9 mouse cellular contexts compared by ENCODE assay signal in the genomic region with DNA sequence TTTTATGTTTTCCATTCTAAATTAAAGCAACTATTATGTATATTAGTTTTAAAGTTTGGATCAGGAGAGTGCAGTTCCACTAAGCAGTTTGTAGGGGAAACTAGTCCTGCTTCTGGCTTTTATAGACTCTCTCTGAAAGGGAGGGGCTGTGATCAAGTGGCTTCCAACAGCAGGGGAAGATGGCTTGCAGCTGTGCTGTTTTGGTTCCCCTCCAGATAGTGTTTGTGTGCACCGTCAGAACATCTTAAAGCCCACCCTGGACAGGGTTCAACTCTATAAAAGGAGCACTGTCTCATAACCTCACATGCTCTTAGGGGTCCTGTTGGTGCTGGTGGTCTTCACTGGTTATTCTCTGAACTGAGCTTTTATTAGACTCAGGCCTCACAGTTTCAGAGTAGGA.
DNase-seq lines count a peak whose midpoint lies in the region; ATAC-seq and TF ChIP-seq lines count a peak whose summit lies in the region.
"Had no signal": no experiment of that assay in that cellular context is flagged by ENCODE, and none has a peak within 500 bp of the region (broad histone marks: within the 10 kb centered on the region; RNA-seq: fewer than 3 reads in every experiment).

No protein-coding gene starts in this region.

- no peaks in the 10 kb centered on the region for H3K36me3 ChIP-seq in heart, embryonic 16.5 days (ENCODE audit: control insufficient read depth, insufficient read depth)
- no peaks in the 10 kb centered on the region for H3K36me3 ChIP-seq in stomach, embryonic 14.5 days (ENCODE audit: control insufficient read depth, insufficient read depth, low read length)
- no peaks in the 10 kb centered on the region for H3K36me3 ChIP-seq in forebrain, postnatal 0 days (ENCODE audit: insufficient read depth)

- H3K27ac ChIP-seq in heart, embryonic 16.5 days (ENCODE audit: low read length), result peak overlapping the region; percentile 81
- H3K27ac ChIP-seq in stomach, embryonic 14.5 days (ENCODE audit: low read length), result peak overlapping the region; percentile 70
- H3K27ac ChIP-seq in forebrain, postnatal 0 days (ENCODE audit: low read depth, low read length), result no peak overlapping the region

- DNase-seq in thymus, postnatal 0 days (ENCODE audit: low spot score), result peak; percentile 33
- no peak for DNase-seq in thymus, postnatal 36 days
- peak; percentile 41 to 49 for DNase-seq in kidney, postnatal 25 days
- DNase-seq in neural tube, embryonic 10.5 days (ENCODE audit: extremely low spot score, low spot score), result no peak
- DNase-seq in right cerebral cortex, postnatal 25 days, result no peak
- DNase-seq in forebrain, postnatal 0 days, result no peak

- H3K4me3 ChIP-seq in heart, embryonic 16.5 days (ENCODE audit: low read length), result no peak overlapping the region
- no peak overlapping the region for H3K4me3 ChIP-seq in stomach, embryonic 14.5 days (ENCODE audit: low read depth, low read length)
- no peak overlapping the region for H3K4me3 ChIP-seq in forebrain, postnatal 0 days (ENCODE audit: low read depth, low read length)

- H3K4me2 ChIP-seq in heart, embryonic 16.5 days (ENCODE audit: low read depth, low read length), result no peak overlapping the region; the same call in 1 of the 2 replicates
- no peak overlapping the region for H3K4me2 ChIP-seq in stomach, embryonic 14.5 days (replicated peaks; ENCODE audit: low read depth, low read length)
- H3K4me2 ChIP-seq in forebrain, postnatal 0 days (ENCODE audit: low read depth), result no peak overlapping the region

- no peak for TF ChIP-seq CTCF in forebrain, postnatal 0 days (IDR thresholded peaks at IDR 0.05; ENCODE audit: low read depth)

- 0 out of 2 replicates have a peak, but pooled peaks have one; percentile 25 for ATAC-seq in heart, embryonic 16.5 days (replicated peaks; ENCODE audit: extremely low read depth, insufficient read depth, low FRiP score)
- ATAC-seq in stomach, embryonic 14.5 days (ENCODE audit: insufficient number of reproducible peaks, insufficient read depth, low FRiP score, low read depth), result peak; percentile 78
- no peak for ATAC-seq in forebrain, postnatal 0 days
- ATAC-seq: Patski had no signal

- H3K4me1 ChIP-seq in heart, embryonic 16.5 days (ENCODE audit: control insufficient read depth, insufficient read depth, low read length), result peaks cover 43% of the 10 kb centered on the region
- H3K4me1 ChIP-seq in stomach, embryonic 14.5 days (ENCODE audit: control insufficient read depth, insufficient read depth, low read length), result peaks cover 26% of the 10 kb centered on the region
- H3K4me1 ChIP-seq in forebrain, postnatal 0 days (ENCODE audit: insufficient read depth), result no peaks in the 10 kb centered on the region

- no peaks in the 10 kb centered on the region for H3K27me3 ChIP-seq in heart, embryonic 16.5 days (ENCODE audit: control insufficient read depth, insufficient read depth, low read length)
- H3K27me3 ChIP-seq in stomach, embryonic 14.5 days (ENCODE audit: control insufficient read depth, insufficient read depth, low read length), result no peaks in the 10 kb centered on the region
- no peaks in the 10 kb centered on the region for H3K27me3 ChIP-seq in forebrain, postnatal 0 days (ENCODE audit: insufficient read depth, low read length)
- H3K27me3 ChIP-seq: Patski had no signal

- H3K9ac ChIP-seq in heart, embryonic 16.5 days (ENCODE audit: low read length), result no peak overlapping the region
- no peak overlapping the region for H3K9ac ChIP-seq in stomach, embryonic 14.5 days (replicated peaks; ENCODE audit: low read depth, low read length)
- no peak overlapping the region for H3K9ac ChIP-seq in forebrain, postnatal 0 days

- H3K9me3 ChIP-seq in heart, embryonic 16.5 days (replicated peaks; ENCODE audit: control insufficient read depth, low read length), result no peaks in the 10 kb centered on the region
- no peaks in the 10 kb centered on the region for H3K9me3 ChIP-seq in stomach, embryonic 14.5 days (ENCODE audit: control insufficient read depth, low read depth, low read length)
- no peaks in the 10 kb centered on the region for H3K9me3 ChIP-seq in forebrain, postnatal 0 days (ENCODE audit: low read length)

- 10% methylated on average over 1 of the region's 1 CpGs for WGBS in heart, embryonic 16.5 days
- WGBS in stomach, embryonic 14.5 days, result 24% methylated on average over 1 of the region's 1 CpGs
- 28% methylated on average over 1 of the region's 1 CpGs for WGBS in forebrain, postnatal 0 days

Comparison
In these comparisons a context has a peak if more than half of its experiments do, and no peak if none do; other contexts are left out.
1. DNase-seq: peak in thymus, postnatal 0 days (single experiment) and kidney, postnatal 25 days (2 of 2); none in thymus, postnatal 36 days (0 of 2), neural tube, embryonic 10.5 days (single experiment), right cerebral cortex, postnatal 25 days (single experiment) and forebrain, postnatal 0 days (single experiment).